Mouse (Mus musculus): ENCODE measurements around the gene Elmod3.

DNA sequence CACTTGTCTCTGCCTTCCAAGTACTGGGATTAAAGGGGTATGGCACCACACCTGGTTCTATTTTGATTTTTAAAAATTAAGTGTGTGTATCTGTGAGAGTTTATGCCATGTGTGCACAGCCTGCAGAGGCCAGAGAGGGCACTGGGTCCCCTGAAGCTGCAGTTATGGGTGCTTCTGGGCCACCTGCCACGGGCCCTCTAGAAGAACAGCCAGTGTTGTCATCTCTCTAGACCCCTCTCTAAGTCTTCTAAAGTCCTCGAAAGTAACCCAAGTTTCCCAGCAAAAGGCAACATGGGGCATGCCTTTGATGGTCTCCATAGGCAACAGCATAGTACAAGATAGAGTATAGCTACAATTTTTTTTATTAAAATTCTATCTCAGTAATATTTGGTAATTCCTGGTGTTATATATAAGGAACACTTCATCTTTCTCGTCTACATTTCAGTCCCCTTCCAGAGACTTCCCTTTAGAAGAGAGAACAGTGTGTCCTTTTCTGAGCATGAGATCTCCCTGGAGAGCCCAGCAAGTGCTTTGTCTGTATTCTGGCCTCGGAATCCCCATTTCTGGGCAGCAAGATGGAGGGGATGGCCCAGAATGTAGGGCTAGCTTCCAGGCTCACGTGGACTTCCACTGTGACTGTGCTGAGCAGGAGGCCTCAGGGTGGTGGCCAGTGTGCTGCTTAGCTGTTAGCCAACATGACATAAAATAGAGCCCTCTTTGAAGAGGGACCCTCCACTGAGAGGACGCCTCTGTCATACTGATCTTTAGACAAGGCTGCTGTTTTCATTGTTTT is 5.0 kb downstream of the Elmod3 start:
- no peak for TF ChIP-seq POLR2A (IDR thresholded peaks at IDR 0.05; ENCODE audit: low read depth, low read length)
- TF ChIP-seq CTCF (IDR thresholded peaks at IDR 0.05; ENCODE audit: extremely low read depth, insufficient read length, insufficient replicate concordance, low read depth, low read length), result no peak

All from small intestine, adult 2 months (tissue).